Mouse (Mus musculus): ENCODE measurements around the gene Cyb561d2.

DNA sequence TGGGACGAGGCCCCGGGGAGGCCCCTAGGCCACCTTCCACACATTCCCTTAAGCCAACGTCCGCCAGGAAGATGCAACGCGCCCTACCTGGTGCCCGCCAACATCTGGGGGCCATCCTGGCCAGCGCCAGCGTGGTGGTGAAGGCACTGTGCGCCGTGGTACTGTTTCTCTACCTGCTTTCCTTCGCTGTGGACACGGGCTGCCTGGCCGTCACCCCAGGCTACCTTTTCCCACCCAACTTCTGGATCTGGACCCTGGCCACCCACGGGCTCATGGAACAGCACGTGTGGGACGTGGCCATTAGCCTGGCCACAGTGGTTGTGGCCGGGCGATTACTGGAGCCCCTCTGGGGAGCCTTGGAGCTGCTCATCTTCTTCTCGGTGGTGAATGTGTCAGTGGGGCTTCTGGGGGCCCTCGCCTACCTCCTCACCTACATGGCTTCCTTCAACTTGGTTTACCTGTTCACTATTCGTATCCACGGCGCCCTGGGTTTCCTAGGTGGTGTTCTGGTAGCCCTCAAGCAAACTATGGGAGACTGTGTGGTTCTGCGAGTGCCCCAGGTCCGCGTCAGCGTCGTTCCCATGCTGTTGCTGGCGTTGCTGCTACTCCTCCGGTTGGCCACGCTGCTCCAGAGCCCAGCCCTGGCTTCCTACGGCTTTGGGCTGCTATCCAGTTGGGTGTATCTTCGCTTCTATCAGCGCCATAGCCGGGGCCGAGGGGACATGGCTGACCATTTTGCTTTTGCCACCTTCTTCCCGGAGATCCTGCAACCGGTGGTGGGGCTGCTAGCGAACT is 7.4 kb downstream of the Cyb561d2 start:
- TF ChIP-seq CTCF (IDR thresholded peaks at IDR 0.05; ENCODE audit: low read depth, low read length): no peak
- no peak for TF ChIP-seq GATA1 (IDR thresholded peaks at IDR 0.05; ENCODE audit: borderline replicate concordance, low read length)
- TF ChIP-seq POLR2AphosphoS5 (IDR thresholded peaks at IDR 0.05; ENCODE audit: insufficient replicate concordance, low read depth, low read length): no peak

Data from G1E (cell line).